Mouse (Mus musculus): ENCODE measurements around the gene Drd1. TPM values are rescaled to one million over a fixed set of nuclear protein-coding genes. Genes with fewer than 3 reads are reported as not detected.

Drd1 gene
- 0.41 and 0.49 TPM in 2 replicates for polyA plus RNA-seq (2016; fragmentation: Nextera tagmentation; extraction: Ambion mirVana)

DNA sequence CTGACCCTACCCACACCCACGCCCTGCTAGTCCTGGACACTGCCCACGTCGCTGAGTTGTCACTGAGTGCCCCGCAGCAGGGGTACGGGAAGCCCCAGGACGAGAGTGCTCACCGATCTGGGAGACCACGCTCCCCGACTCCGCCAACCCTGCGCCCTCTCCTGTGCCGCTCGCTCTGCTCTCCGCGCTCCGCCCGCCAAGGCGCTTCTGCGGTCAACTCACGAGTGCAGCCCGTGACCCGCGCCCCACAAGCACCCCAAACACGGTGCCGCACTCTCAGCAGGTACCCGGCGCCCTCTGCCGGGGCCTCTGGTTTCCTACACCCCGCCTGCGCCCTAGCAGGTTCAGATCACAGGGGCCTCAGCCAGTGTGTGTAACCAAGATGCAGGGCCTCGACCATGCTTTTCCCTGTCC lies at the start of gene Drd1:
Drd1 (minus strand) TSS at position 258 of the 414 bp plus-strand sequence.
- peaks cover 34% of the 10 kb centered on the region for H3K27me3 ChIP-seq
- 0% methylated on average over 31 of the region's 31 CpGs for WGBS
- ATAC-seq (ENCODE audit: low FRiP score): peak; percentile 65
- peaks cover 17% of the 10 kb centered on the region for H3K4me1 ChIP-seq
- H3K9ac ChIP-seq: peak within 1 kb of the TSS; percentile 56
- no peak within 1 kb of the TSS for H3K27ac ChIP-seq
- peak within 1 kb of the TSS; percentile 51 for H3K4me3 ChIP-seq (replicated peaks)
- H3K4me2 ChIP-seq: peak within 1 kb of the TSS; percentile 97
- no peaks in the 10 kb centered on the region for H3K9me3 ChIP-seq
- H3K36me3 ChIP-seq (replicated peaks): no peaks in the 10 kb centered on the region

DNA sequence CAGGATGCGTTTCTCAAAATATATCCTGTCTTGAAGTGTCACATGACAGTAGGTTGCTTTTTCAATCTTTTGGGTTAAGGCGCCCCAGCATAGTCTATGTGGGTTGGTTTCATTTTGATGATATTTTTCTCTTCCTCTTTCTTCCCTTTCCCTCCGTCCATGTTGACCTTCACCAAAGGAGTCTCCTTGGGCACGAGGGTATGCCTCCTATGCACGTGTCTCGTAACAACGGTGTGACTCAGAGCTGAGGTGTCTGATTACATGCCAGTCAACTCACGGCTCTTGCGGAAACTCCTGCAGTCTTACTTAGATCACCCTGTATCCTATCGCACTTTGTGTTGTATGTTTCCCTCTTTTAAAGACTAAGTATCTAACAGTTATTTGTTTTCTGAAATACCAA lies 48.4 kb upstream of the Drd1 start:
- Histone ChIP-seq H3K27me3 (no peaks in the 10 kb centered on the region), H3K9ac (no peak overlapping the region), H3K9me3 (no peaks in the 10 kb centered on the region), H3K4me2 (no peak overlapping the region), H3K4me1 (peaks cover 7% of the 10 kb centered on the region), H3K4me3 (replicated peaks) (no peak overlapping the region), H3K36me3 (replicated peaks) (peaks cover 24% of the 10 kb centered on the region), H3K27ac (no peak overlapping the region)
- ATAC-seq (ENCODE audit: low FRiP score): no peak
- 87% methylated on average over 10 of the region's 10 CpGs for WGBS

DNA sequence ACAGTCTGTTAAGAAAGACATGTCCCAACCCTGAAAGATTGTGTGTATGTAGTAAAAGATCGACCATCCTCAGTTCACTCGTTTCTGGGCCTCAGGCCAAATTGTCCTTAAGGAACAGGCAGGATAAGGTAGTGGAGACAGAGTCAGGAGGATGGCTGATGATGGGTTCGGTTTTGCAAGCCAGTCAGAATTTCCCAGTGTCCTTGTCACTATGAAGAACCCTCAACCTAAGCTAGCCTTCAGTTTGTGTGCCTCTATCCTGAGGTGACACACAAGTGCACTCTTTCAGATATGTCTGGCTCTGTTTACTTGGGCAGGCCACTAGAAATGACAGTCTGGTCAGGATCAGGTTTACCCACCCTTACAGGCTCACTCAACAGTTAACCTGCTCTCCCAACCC lies 47.8 kb upstream of the Drd1 start:
- no peaks in the 10 kb centered on the region for H3K27me3 ChIP-seq
- no peak overlapping the region for H3K4me3 ChIP-seq (replicated peaks)
- no peak overlapping the region for H3K27ac ChIP-seq
- H3K4me1 ChIP-seq: peaks cover 7% of the 10 kb centered on the region
- no peaks in the 10 kb centered on the region for H3K9me3 ChIP-seq
- ATAC-seq (ENCODE audit: low FRiP score): no peak
- peaks cover 27% of the 10 kb centered on the region for H3K36me3 ChIP-seq (replicated peaks)
- H3K4me2 ChIP-seq: no peak overlapping the region
- H3K9ac ChIP-seq: no peak overlapping the region
- WGBS: 93% methylated on average over 3 of the region's 3 CpGs

DNA sequence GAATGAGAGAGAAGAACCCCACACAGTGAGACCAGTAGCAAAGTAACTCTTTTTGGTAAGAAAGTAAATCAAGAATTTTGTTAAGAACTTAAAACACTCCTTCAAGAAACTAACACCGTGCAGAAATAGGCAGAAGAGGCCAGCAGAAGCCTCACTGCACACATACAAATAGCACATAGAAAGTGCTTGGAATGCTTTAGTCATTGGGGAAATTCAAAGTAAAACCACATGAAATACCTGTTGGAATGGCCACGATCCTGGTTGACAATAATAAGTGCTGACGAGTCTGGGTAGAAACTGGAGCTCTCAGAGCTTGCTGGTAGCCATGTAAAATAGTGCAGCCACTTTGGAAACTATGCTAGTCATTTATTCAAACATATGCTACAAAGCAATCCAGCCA lies 46.6 kb upstream of the Drd1 start:
- WGBS: 97% methylated on average over 3 of the region's 3 CpGs
- Histone ChIP-seq H3K4me1 (peaks cover 7% of the 10 kb centered on the region), H3K27me3 (no peaks in the 10 kb centered on the region), H3K4me3 (replicated peaks) (no peak overlapping the region), H3K9me3 (no peaks in the 10 kb centered on the region), H3K27ac (no peak overlapping the region), H3K4me2 (no peak overlapping the region), H3K36me3 (replicated peaks) (peaks cover 36% of the 10 kb centered on the region), H3K9ac (no peak overlapping the region)
- no peak for ATAC-seq (ENCODE audit: low FRiP score)

DNA sequence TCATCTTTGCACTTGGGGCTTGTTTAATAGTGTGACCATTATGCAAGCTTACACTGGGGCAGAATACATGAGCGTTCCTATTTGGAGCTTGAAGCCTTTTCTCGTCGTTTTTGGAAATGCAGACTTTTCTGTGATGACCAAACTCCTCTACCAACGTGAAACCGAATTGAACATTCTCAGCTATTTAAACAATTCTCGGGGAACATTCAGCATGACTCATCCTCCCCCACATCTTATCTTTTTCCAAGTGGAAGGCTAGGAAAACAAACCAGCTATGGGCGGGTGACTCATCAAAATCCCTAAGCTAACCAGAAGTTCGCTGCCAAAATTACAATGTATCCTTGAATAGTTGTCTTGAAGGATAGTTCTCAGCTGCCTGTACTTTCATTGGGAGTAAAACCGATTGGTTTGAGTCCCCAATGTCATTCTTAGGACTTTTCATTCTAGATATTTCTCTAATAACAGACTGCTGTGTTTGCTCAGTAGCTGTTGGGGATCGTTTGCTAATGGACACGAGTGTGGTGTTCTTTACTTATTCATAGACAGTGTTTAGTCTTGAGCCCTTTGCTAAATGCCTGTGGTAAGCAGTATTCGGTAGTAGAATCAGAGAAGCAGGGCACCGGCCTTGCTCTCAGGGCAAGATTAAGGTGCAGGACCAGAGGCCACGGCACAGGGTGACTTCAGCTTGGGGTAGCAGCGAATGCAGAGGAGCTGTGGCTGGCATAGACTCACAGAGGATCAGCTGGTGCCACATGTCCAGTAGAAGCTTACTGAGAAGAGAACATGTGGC lies 45.7 kb upstream of the Drd1 start:
- ATAC-seq (ENCODE audit: low FRiP score): no peak
- peaks cover 7% of the 10 kb centered on the region for H3K4me1 ChIP-seq

DNA sequence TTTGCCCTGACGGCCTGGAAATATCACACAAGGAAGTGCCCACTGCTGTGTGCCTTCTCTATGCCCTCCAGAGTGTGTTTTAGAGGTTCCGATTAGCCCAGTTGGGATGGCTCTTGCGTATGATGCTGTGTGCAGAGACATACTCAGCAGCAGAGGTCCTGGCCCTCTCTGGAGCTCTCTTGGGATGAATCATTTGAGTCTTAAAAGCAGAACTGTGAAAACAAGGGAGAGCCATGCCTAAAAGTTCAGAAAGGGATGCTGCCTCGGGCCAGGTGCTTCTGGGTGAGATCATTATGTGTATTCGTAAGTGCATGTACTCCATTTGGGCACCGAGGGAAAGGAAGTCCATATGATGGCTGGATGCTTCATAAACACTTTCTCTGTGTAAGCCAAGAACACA lies 42.3 kb upstream of the Drd1 start:
- no peak overlapping the region for H3K9ac ChIP-seq
- H3K27me3 ChIP-seq: no peaks in the 10 kb centered on the region
- peaks cover 7% of the 10 kb centered on the region for H3K4me1 ChIP-seq
- no peaks in the 10 kb centered on the region for H3K9me3 ChIP-seq
- 93% methylated on average over 6 of the region's 6 CpGs for WGBS
- no peak overlapping the region for H3K4me3 ChIP-seq (replicated peaks)
- no peak overlapping the region for H3K27ac ChIP-seq
- no peak overlapping the region for H3K4me2 ChIP-seq
- ATAC-seq (ENCODE audit: low FRiP score): no peak
- H3K36me3 ChIP-seq (replicated peaks): peaks cover 66% of the 10 kb centered on the region

More for the DNA sequence above, 45.7 kb upstream of the Drd1 start:
- Histone ChIP-seq H3K9ac (no peak overlapping the region), H3K27me3 (no peaks in the 10 kb centered on the region), H3K9me3 (no peaks in the 10 kb centered on the region), H3K36me3 (replicated peaks) (peaks cover 42% of the 10 kb centered on the region), H3K4me3 (replicated peaks) (no peak overlapping the region), H3K4me2 (no peak overlapping the region), H3K27ac (no peak overlapping the region)
- 94% methylated on average over 15 of the region's 15 CpGs for WGBS

DNA sequence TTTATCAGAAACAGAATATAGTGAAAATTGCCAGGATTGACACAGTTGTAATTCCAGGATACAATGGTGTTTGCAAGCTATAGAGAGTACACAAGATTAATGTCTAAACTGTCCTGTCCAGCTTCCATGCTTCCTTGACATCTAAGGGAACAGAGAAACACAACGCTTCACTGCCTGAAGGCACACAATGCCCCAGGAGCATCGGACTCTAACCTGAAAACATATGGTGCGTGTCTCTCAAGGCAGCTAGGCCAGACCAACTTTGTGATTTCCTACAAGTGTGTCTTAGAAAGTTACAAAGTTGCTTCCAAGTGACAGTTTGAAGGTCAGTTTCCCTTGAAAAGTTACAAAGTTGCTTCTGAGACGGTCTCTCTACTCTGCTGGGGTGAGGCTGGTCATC lies 41.7 kb upstream of the Drd1 start:
- H3K9ac ChIP-seq: no peak overlapping the region
- ATAC-seq (ENCODE audit: low FRiP score): no peak
- no peak overlapping the region for H3K4me3 ChIP-seq (replicated peaks)
- no peak overlapping the region for H3K27ac ChIP-seq
- WGBS: 93% methylated on average over 4 of the region's 4 CpGs
- no peak overlapping the region for H3K4me2 ChIP-seq
- no peaks in the 10 kb centered on the region for H3K27me3 ChIP-seq
- peaks cover 7% of the 10 kb centered on the region for H3K4me1 ChIP-seq
- H3K36me3 ChIP-seq (replicated peaks): peaks cover 71% of the 10 kb centered on the region
- H3K9me3 ChIP-seq: no peaks in the 10 kb centered on the region

DNA sequence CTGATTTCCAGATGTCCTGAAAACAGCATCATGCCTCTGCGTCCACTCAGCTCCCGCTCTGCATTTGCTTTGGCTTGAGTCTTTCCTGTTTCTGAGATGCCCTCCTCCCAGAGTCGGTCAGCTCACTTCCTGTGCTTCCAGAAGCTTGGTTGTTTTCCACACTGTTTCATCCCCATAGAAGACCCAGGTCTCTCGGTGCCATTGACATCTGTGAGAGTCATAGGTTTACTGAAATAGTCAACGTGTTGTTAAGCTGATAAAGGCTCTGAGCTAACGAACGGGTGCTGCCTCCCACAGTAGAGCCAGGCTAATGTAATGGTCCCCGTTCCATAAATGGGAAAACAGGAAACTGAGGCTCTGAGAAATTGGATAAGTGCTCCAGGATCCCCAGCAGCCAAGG lies 40.2 kb upstream of the Drd1 start:
- Histone ChIP-seq H3K27ac (no peak overlapping the region), H3K27me3 (no peaks in the 10 kb centered on the region), H3K4me2 (no peak overlapping the region), H3K4me3 (replicated peaks) (no peak overlapping the region), H3K4me1 (peaks cover 7% of the 10 kb centered on the region), H3K9ac (no peak overlapping the region), H3K9me3 (no peaks in the 10 kb centered on the region), H3K36me3 (replicated peaks) (peaks cover 80% of the 10 kb centered on the region)
- ATAC-seq (ENCODE audit: low FRiP score): no peak
- 91% methylated on average over 8 of the region's 8 CpGs for WGBS

DNA sequence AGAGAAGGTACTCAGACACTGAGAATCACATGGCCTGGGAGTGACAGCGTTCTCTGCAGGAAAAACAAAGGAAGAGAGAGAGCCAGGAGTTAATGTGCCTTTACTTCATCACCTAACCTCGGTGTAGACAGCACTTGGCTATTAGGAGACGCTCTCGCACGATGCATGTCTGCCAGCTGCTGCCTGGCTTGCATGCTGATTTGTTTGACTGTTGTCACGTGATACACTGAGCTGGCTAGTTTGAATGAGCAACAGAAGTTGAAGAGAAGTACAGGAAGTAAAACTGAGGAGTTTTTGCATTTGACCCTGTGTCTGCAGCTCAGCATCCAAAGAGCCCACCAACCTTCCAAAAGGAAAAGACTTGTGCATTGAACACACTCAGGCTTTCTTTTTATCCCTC lies 39.5 kb upstream of the Drd1 start:
- no peak overlapping the region for H3K9ac ChIP-seq
- WGBS: 88% methylated on average over 6 of the region's 6 CpGs

DNA sequence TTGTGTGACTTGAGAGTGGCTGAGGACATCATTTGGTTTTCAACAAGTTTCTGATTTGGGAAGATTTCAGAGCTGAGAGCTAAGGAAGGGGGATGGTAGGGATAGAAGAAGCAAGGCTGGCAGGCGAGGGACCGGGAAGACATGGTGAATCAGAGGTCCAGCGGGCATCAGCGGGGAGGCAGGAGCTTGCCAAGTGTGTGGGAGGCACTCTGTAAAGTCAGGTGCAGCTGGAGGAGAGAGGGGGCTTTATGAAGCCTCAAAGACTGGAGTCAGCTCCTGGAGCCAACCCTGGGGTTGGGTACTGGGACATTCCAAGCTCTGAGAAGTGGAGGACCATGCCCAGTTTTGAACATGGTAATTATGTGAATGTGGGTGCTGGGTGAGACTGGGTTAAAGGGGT lies 38.8 kb upstream of the Drd1 start:
- no peak overlapping the region for H3K4me2 ChIP-seq
- H3K9me3 ChIP-seq: no peaks in the 10 kb centered on the region
- H3K36me3 ChIP-seq (replicated peaks): peaks cover 81% of the 10 kb centered on the region
- H3K27me3 ChIP-seq: no peaks in the 10 kb centered on the region
- no peaks in the 10 kb centered on the region for H3K4me1 ChIP-seq
- H3K4me3 ChIP-seq (replicated peaks): no peak overlapping the region
- no peak for ATAC-seq (ENCODE audit: low FRiP score)
- H3K9ac ChIP-seq: no peak overlapping the region
- H3K27ac ChIP-seq: no peak overlapping the region
- WGBS: 97% methylated on average over 4 of the region's 4 CpGs

More for the DNA sequence above, 39.5 kb upstream of the Drd1 start:
- Histone ChIP-seq H3K4me2 (no peak overlapping the region), H3K9me3 (no peaks in the 10 kb centered on the region), H3K4me1 (peaks cover 5% of the 10 kb centered on the region), H3K27ac (no peak overlapping the region), H3K4me3 (replicated peaks) (no peak overlapping the region), H3K36me3 (replicated peaks) (peaks cover 81% of the 10 kb centered on the region), H3K27me3 (no peaks in the 10 kb centered on the region)
- no peak for ATAC-seq (ENCODE audit: low FRiP score)

DNA sequence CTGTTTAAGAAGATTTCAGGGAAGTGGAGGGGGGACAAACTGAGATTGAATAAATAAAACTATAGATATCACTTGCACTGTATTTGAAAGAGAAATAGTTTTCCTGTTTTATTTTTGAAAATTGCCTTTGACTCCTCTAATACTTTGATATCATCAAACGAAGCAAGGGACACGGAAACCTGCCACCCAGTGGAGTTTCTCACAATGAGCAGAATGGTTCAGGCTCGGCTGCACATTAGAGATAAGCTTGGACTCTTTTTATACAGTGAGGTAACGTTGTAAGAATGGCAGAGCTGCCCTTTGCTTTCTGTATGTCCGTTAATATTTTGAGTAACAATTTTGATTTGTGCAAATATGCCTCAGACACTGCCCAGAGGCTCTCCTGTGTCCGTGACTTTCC lies 36.2 kb upstream of the Drd1 start:
- Histone ChIP-seq H3K36me3 (replicated peaks) (peaks cover 87% of the 10 kb centered on the region), H3K9me3 (no peaks in the 10 kb centered on the region), H3K4me3 (replicated peaks) (no peak overlapping the region), H3K9ac (no peak overlapping the region), H3K4me2 (no peak overlapping the region), H3K4me1 (no peaks in the 10 kb centered on the region), H3K27ac (no peak overlapping the region), H3K27me3 (no peaks in the 10 kb centered on the region)
- WGBS: 87% methylated on average over 6 of the region's 6 CpGs
- no peak for ATAC-seq (ENCODE audit: low FRiP score)

DNA sequence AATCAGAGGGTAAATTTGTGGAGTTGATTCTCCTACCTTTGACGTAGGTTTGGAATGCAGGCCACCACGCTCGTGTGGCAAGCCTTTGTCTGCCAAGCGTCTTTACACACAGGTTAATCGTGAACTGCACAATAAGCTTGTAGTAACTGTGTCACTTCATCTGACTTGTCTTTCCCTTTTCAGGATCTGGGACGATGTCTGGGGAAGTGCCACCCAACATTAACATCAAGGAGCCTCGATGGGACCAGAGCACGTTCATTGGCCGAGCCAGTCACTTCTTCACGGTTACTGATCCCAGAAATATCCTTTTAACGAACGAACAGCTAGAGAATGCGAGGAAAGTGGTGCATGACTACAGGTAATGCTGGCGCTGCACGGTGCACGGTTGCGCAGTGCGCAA lies 29.8 kb upstream of the Drd1 start:
- ATAC-seq (ENCODE audit: low FRiP score): no peak
- no peak overlapping the region for H3K27ac ChIP-seq

DNA sequence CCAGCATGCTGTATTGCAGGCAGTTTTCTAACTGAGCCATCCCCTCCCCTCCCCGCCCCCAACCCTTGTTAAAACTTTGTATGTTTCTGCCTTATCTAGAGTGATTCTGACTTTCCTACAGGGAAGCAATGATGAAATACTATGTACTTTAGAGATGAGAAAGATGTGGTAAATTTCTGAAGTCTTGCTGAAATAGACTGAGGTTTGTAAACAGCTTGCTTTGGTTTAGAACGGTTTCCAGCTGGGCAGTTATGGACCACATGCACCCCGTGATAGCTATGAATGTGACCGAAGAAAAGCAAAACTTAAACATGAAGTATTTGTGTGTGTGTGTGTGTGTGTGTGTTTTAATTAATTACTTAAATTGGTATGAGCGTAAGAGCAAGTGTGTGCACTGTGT lies 29.3 kb upstream of the Drd1 start:
- Histone ChIP-seq H3K36me3 (replicated peaks) (peaks cover 44% of the 10 kb centered on the region), H3K4me2 (no peak overlapping the region), H3K27me3 (no peaks in the 10 kb centered on the region), H3K9me3 (no peaks in the 10 kb centered on the region), H3K27ac (no peak overlapping the region), H3K4me1 (no peaks in the 10 kb centered on the region), H3K4me3 (replicated peaks) (no peak overlapping the region), H3K9ac (no peak overlapping the region)
- ATAC-seq (ENCODE audit: low FRiP score): no peak
- 93% methylated on average over 5 of the region's 5 CpGs for WGBS

More for the DNA sequence above, 29.8 kb upstream of the Drd1 start:
- Histone ChIP-seq H3K4me3 (replicated peaks) (no peak overlapping the region), H3K4me2 (no peak overlapping the region), H3K9me3 (no peaks in the 10 kb centered on the region), H3K4me1 (no peaks in the 10 kb centered on the region), H3K27me3 (no peaks in the 10 kb centered on the region), H3K36me3 (replicated peaks) (peaks cover 47% of the 10 kb centered on the region), H3K9ac (no peak overlapping the region)
- WGBS: 90% methylated on average over 18 of the region's 18 CpGs
